ENCODE assay signal across 29 mouse cellular contexts in the genomic region with DNA sequence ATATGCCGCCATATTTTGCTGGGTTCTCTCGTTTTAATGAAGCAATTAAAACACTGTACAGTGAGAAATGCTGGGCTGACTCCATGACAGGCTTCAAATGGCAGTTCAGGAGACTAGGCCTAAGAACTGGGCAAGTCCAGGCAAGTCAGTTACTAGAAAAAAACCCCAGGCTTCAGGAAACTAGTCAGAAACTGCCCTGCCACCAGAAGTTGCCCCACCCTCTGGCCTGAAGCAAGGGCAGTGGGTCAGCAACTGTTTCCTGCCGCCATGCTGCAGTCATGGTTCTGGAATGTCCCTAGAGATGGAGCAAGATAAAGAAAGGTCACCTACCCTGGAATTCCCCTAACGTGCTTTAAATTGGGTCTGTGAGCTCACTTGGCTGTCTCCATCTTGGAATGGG. TPM values are rescaled to one million over a fixed set of nuclear protein-coding genes. Genes with fewer than 3 reads are reported as not detected.
DNase-seq lines count a peak whose midpoint lies in the region; ATAC-seq and TF ChIP-seq lines count a peak whose summit lies in the region.
"Had no signal": no experiment of that assay in that cellular context is flagged by ENCODE, and none has a peak within 500 bp of the region (broad histone marks: within the 10 kb centered on the region; RNA-seq: fewer than 3 reads in every experiment).

No protein-coding gene starts in this region.

- peak; percentile 47 for DNase-seq in adrenal gland, postnatal 14 days
- no peak for DNase-seq in adrenal gland, adult 8-10 months
- peak; percentile 13 to 29 for DNase-seq in kidney, postnatal 36 days
- DNase-seq in kidney, postnatal 4 days = no peak
- peak; percentile 73 for DNase-seq in ES-CJ7 (ENCODE audit: low read depth, low spot score)
- DNase-seq in retina, postnatal 1 day = no peak
- DNase-seq: cerebellum, postnatal 14 days; heart, postnatal 36 days; lung, postnatal 14 days; thymus, adult 2 months had no signal

- no peaks in the 10 kb centered on the region for H3K4me1 ChIP-seq in embryonic fibroblast, embryonic 13.5 days (ENCODE audit: control insufficient read depth, insufficient read depth, low read length)
- H3K4me1 ChIP-seq: embryonic facial prominence, embryonic 15.5 days; heart, embryonic 13.5 days; limb, embryonic 10.5 days; midbrain, embryonic 15.5 days; neural tube, embryonic 15.5 days had no signal

- ATAC-seq in megakaryocyte-erythroid progenitor cell, adult 5-6 weeks (replicated peaks; ENCODE audit: low FRiP score, low TSS enrichment, poor library complexity, severe bottlenecking) = no peak
- ATAC-seq: intestine, embryonic 16.5 days; midbrain, embryonic 15.5 days had no signal

- TF ChIP-seq POLR2A in embryonic fibroblast, embryonic 13.5 days (IDR thresholded peaks at IDR 0.05; ENCODE audit: low read depth, low read length) = no peak

- no peak overlapping the region for H3K4me3 ChIP-seq in embryonic fibroblast, embryonic 13.5 days (ENCODE audit: insufficient read depth, low read length)
- H3K4me3 ChIP-seq: embryonic facial prominence, embryonic 15.5 days; forebrain, embryonic 10.5 days; heart, embryonic 13.5 days; limb, embryonic 10.5 days; midbrain, embryonic 15.5 days; neural tube, embryonic 15.5 days had no signal

- TF ChIP-seq CTCF in embryonic fibroblast, embryonic 13.5 days (IDR thresholded peaks at IDR 0.05; ENCODE audit: borderline replicate concordance, insufficient read depth, low read length) = no peak

- H3K27ac ChIP-seq in embryonic fibroblast, embryonic 13.5 days (ENCODE audit: insufficient read depth, low read length) = peak overlapping the region; percentile 70; the same call in 1 of the 2 replicates
- H3K27ac ChIP-seq: embryonic facial prominence, embryonic 15.5 days; forebrain, embryonic 10.5 days; heart, embryonic 13.5 days; hindbrain, embryonic 14.5 days; limb, embryonic 10.5 days; midbrain, embryonic 15.5 days; neural tube, embryonic 15.5 days had no signal

RNA-seq across cellular contexts. Expression of gene Asb8, which starts 9.5 kb away (rescaled TPM):
- total RNA-seq in adrenal gland, postnatal 14 days (2021) = 40.1 and 45.2 TPM in 2 replicates
- 10 to 100 TPM; 39.6 to 49.2 (median 43.8) TPM for total RNA-seq in adrenal gland, adult 8-10 months (2022)
- 26.8 and 31.5 TPM in 2 replicates for polyA plus RNA-seq in embryonic fibroblast, embryonic 13.5 days (2011; ENCODE audit: insufficient read length, low read depth, missing spikeins)
- 21.0 and 25.6 TPM in 2 replicates for total RNA-seq in megakaryocyte-erythroid progenitor cell, adult 5-6 weeks (2014; fragmentation: Nextera tagmentation)
- total RNA-seq in megakaryocyte-erythroid progenitor cell, adult 5-6 weeks (2017) = 14.8 and 16.4 TPM in 2 replicates

RNA-seq across cellular contexts. Expression of gene Ccdc184, which starts 11.0 kb away (rescaled TPM):
- total RNA-seq in adrenal gland, postnatal 14 days (2021) = 0.70 and 0.94 TPM in 2 replicates
- 1 to 10 TPM in 2 of 4 experiments, under 1 TPM in 2; 0.59 to 1.3 (median 1.0) TPM for total RNA-seq in adrenal gland, adult 8-10 months (2022)
- 0.18 and 0.22 TPM in 2 replicates for polyA plus RNA-seq in embryonic fibroblast, embryonic 13.5 days (2011; ENCODE audit: insufficient read length, low read depth, missing spikeins)
- total RNA-seq in megakaryocyte-erythroid progenitor cell, adult 5-6 weeks (2014; fragmentation: Nextera tagmentation) = not detected in 2 replicates
- not detected in 2 replicates for total RNA-seq in megakaryocyte-erythroid progenitor cell, adult 5-6 weeks (2017)
- total RNA-seq: gastrocnemius, adult 18-20 months; liver, adult 2 months; megakaryocyte, adult 5-6 weeks had no signal
- polyA plus RNA-seq: liver, adult 2 months had no signal

RNA-seq across cellular contexts. Expression of gene Olfr288, which starts 39.4 kb away (rescaled TPM):
- not detected in 2 replicates for total RNA-seq in adrenal gland, postnatal 14 days (2021)
- total RNA-seq in adrenal gland, adult 8-10 months (2022) = not detected
- polyA plus RNA-seq in embryonic fibroblast, embryonic 13.5 days (2011; ENCODE audit: insufficient read length, low read depth, missing spikeins) = not detected in 2 replicates
- total RNA-seq in megakaryocyte-erythroid progenitor cell, adult 5-6 weeks (2014; fragmentation: Nextera tagmentation) = not detected in 2 replicates
- not detected in 2 replicates for total RNA-seq in megakaryocyte-erythroid progenitor cell, adult 5-6 weeks (2017)
- total RNA-seq: gastrocnemius, adult 18-20 months; heart, postnatal 36 days; layer of hippocampus, postnatal 10 days; liver, adult 2 months; megakaryocyte, adult 5-6 weeks had no signal
- polyA plus RNA-seq: brain, embryonic 14.5 days; embryonic facial prominence, embryonic 15.5 days; forebrain, embryonic 10.5 days; gonadal fat pad, adult 2 months; heart, embryonic 13.5 days; hindbrain, embryonic 14.5 days; intestine, embryonic 16.5 days; large intestine, adult 2 months; limb, embryonic 10.5 days; liver, adult 2 months; midbrain, embryonic 15.5 days; neural tube, embryonic 15.5 days; stomach, embryonic 16.5 days; thymus, adult 2 months; urinary bladder, adult 2 months had no signal

Comparison
In these comparisons a context has a peak if more than half of its experiments do, and no peak if none do; other contexts are left out.
1. DNase-seq: peak in adrenal gland, postnatal 14 days (single experiment), kidney, postnatal 36 days (2 of 2) and ES-CJ7 (single experiment); none in adrenal gland, adult 8-10 months (single experiment), kidney, postnatal 4 days (0 of 2) and retina, postnatal 1 day (single experiment).